8 mouse cellular contexts compared by ENCODE assay signal in genomic region chr17:70852011-70852685, GRCm38 (mm10). TPM values are rescaled to one million over a fixed set of nuclear protein-coding genes. Genes with fewer than 3 reads are reported as not detected.
DNase-seq lines count a peak whose midpoint lies in the region; ATAC-seq lines count a peak whose summit lies in the region.

No protein-coding gene starts in this region.

- peak overlapping the region; percentile 93 for H3K27ac ChIP-seq in forebrain, embryonic 12.5 days
- H3K27ac ChIP-seq in hindbrain, embryonic 14.5 days = peak overlapping the region; percentile 88
- peak overlapping the region; percentile 80 for H3K27ac ChIP-seq in liver, embryonic 12.5 days

- H3K9ac ChIP-seq in forebrain, embryonic 12.5 days = peak overlapping the region; percentile 83
- H3K9ac ChIP-seq in hindbrain, embryonic 14.5 days = peak overlapping the region; percentile 63
- peak overlapping the region; percentile 73 for H3K9ac ChIP-seq in liver, embryonic 12.5 days

- H3K27me3 ChIP-seq in forebrain, embryonic 12.5 days = peaks cover 15% of the 10 kb centered on the region; the same call in 1 of the 2 replicates
- H3K27me3 ChIP-seq in hindbrain, embryonic 14.5 days (ENCODE audit: control insufficient read depth, insufficient read depth, low read length) = peaks cover 51% of the 10 kb centered on the region
- peaks cover 65% of the 10 kb centered on the region for H3K27me3 ChIP-seq in liver, embryonic 12.5 days (replicated peaks)

- no peaks in the 10 kb centered on the region for H3K36me3 ChIP-seq in forebrain, embryonic 12.5 days (replicated peaks)
- no peaks in the 10 kb centered on the region for H3K36me3 ChIP-seq in hindbrain, embryonic 14.5 days (replicated peaks; ENCODE audit: control insufficient read depth, insufficient read depth)
- H3K36me3 ChIP-seq in liver, embryonic 12.5 days = no peaks in the 10 kb centered on the region

- DNase-seq in cerebellum, adult 9-10 months = peak; percentile 26
- DNase-seq in cerebellum, adult 8-10 months = no peak
- DNase-seq in adipocyte (ENCODE audit: low spot score) = peak; percentile 85
- DNase-seq in hindbrain, embryonic 14.5 days (ENCODE audit: low spot score) = no peak
- DNase-seq in thymus, postnatal 0 days (ENCODE audit: low spot score) = peak; percentile 74

- no peaks in the 10 kb centered on the region for H3K9me3 ChIP-seq in forebrain, embryonic 12.5 days
- no peaks in the 10 kb centered on the region for H3K9me3 ChIP-seq in hindbrain, embryonic 14.5 days (ENCODE audit: control insufficient read depth, low read length)
- no peaks in the 10 kb centered on the region for H3K9me3 ChIP-seq in liver, embryonic 12.5 days (replicated peaks)

- ATAC-seq in forebrain, embryonic 12.5 days (ENCODE audit: low FRiP score) = no peak
- no peak for ATAC-seq in hindbrain, embryonic 14.5 days (ENCODE audit: low FRiP score)
- no peak for ATAC-seq in liver, embryonic 12.5 days
- ATAC-seq in monocyte, adult 5-6 weeks (replicated peaks; ENCODE audit: insufficient number of reproducible peaks, low FRiP score, low TSS enrichment, poor library complexity, severe bottlenecking) = peak; percentile 32

- under 1% methylated on average over 29 of the region's 29 CpGs for WGBS in forebrain, embryonic 12.5 days
- WGBS in hindbrain, embryonic 14.5 days = under 1% methylated on average over 29 of the region's 29 CpGs
- under 1% methylated on average over 29 of the region's 29 CpGs for WGBS in liver, embryonic 12.5 days (ENCODE audit: insufficient replicate concordance)

- peak overlapping the region; percentile 95 for H3K4me2 ChIP-seq in forebrain, embryonic 12.5 days
- peak overlapping the region; percentile 99 for H3K4me2 ChIP-seq in hindbrain, embryonic 14.5 days (replicated peaks)
- H3K4me2 ChIP-seq in liver, embryonic 12.5 days = peak overlapping the region; percentile 92

- H3K4me1 ChIP-seq in forebrain, embryonic 12.5 days = peaks cover 51% of the 10 kb centered on the region
- peaks cover 36% of the 10 kb centered on the region; the same call in 1 of the 2 replicates for H3K4me1 ChIP-seq in hindbrain, embryonic 14.5 days (replicated peaks; ENCODE audit: control insufficient read depth, insufficient read depth, low read length)
- H3K4me1 ChIP-seq in liver, embryonic 12.5 days = peaks cover 40% of the 10 kb centered on the region

- H3K4me3 ChIP-seq in forebrain, embryonic 12.5 days (replicated peaks) = peak overlapping the region; percentile 65
- peak overlapping the region; percentile 60 for H3K4me3 ChIP-seq in hindbrain, embryonic 14.5 days (replicated peaks; ENCODE audit: low read length)
- peak overlapping the region; percentile 68 for H3K4me3 ChIP-seq in liver, embryonic 12.5 days

RNA-seq across cellular contexts. Expression of gene Tgif1, which starts 1.2 kb away (rescaled TPM):
- 47.4 and 52.6 TPM in 2 replicates for polyA plus RNA-seq in forebrain, embryonic 12.5 days (2016; fragmentation: Nextera tagmentation; extraction: Ambion mirVana)
- polyA plus RNA-seq in hindbrain, embryonic 14.5 days (2014; fragmentation: Nextera tagmentation; extraction: Ambion mirVana) = 11.8 and 12.0 TPM in 2 replicates
- 13.3 and 13.8 TPM in 2 replicates for polyA plus RNA-seq in liver, embryonic 12.5 days (2016; fragmentation: Nextera tagmentation; extraction: Ambion mirVana)
- total RNA-seq in monocyte, adult 5-6 weeks (2017) = 79.7 to 125 TPM (median 111 TPM) in 3 replicates
- polyA plus RNA-seq in thymus, postnatal 0 days (2015; fragmentation: Nextera tagmentation; extraction: Ambion mirVana) = 36.4 and 37.8 TPM in 2 replicates

Comparison
In these comparisons a context has a peak if more than half of its experiments do, and no peak if none do; other contexts are left out.
1. DNase-seq: peak in cerebellum, adult 9-10 months (single experiment), adipocyte (single experiment) and thymus, postnatal 0 days (single experiment); none in cerebellum, adult 8-10 months (single experiment) and hindbrain, embryonic 14.5 days (single experiment).
2. Peak in every context shown above with its lines, with median percentiles within 50 percentile points of each other: H3K27ac ChIP-seq, H3K4me2 ChIP-seq, H3K4me3 ChIP-seq and H3K9ac ChIP-seq.